Mouse (Mus musculus): Measurements from ENCODE around the gene Tmprss6. TPM values are rescaled to one million over a fixed set of nuclear protein-coding genes. Genes with fewer than 3 reads are reported as not detected.

The Tmprss6 gene
- polyA plus RNA-seq, 1 experiment from 2014 or later, result 0.14 TPM

DNA sequence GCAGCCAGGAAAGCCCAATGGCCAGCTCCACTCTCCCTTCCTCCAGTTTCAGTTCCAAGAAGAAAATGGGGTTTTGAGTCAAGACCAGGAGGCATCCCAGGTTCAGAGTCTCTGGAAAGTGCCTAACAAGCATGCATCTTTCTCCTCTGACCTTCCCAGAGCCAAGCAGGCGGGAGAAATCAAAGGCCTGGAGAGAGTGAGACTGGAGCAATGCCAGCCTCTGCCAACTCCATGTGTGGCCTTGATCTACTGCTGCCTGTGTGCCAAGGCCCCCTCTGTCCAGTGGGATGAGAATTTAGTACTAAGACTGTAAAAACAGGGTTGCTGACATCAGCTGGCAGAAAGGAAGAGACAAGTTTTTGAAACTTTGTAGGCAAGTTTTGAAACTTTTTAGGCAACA, 64.5 kb downstream of the Tmprss6 start:
- WGBS, result 17% methylated on average over 1 of the region's 1 CpGs
- Histone ChIP-seq H3K4me3 (ENCODE audit: low read length) (peak overlapping the region; percentile 81), H3K9ac (ENCODE audit: low read length) (peak overlapping the region; percentile 84)

DNA sequence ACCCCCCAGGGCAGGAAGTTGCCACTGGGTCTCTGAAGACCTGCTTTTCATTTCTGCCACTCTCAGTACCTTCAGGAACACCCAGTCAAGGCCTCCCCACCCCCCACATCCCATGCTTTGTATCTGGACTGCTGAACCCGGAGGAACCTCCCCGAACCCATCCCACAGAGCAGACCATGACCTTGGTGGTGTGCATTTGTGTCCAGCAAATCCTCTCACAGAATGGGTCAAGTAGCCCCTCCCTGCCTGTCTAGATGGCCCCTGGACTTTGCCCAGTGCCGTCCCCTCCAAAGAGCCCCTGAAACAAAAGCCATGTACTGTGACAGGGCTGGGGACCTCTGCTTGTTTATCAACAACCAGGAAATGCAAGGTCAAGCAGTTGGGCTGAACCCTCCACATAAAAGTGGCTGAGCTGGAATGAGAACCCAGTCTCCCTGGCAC, 65.1 kb downstream of the Tmprss6 start:
- 24% methylated on average over 3 of the region's 3 CpGs for WGBS
- Histone ChIP-seq H3K9me3 (ENCODE audit: control insufficient read depth, low read length) (no peaks in the 10 kb centered on the region), H3K9ac (ENCODE audit: low read length) (peak overlapping the region; percentile 84), H3K27me3 (ENCODE audit: control insufficient read depth, insufficient read depth, low read depth, low read length) (no peaks in the 10 kb centered on the region), H3K4me3 (ENCODE audit: low read length) (peak overlapping the region; percentile 81), H3K36me3 (ENCODE audit: control insufficient read depth, insufficient read depth, low read length) (0 out of 2 replicates have a peak, but pooled peaks cover 2% of the 10 kb centered on the region), H3K4me2 (ENCODE audit: low read depth, low read length) (peak overlapping the region; percentile 69), H3K4me1 (replicated peaks; ENCODE audit: control insufficient read depth, insufficient read depth, low read length) (peaks cover 49% of the 10 kb centered on the region), H3K27ac (ENCODE audit: low read length) (peak overlapping the region; percentile 100)
- ATAC-seq (ENCODE audit: low read depth), result no peak

More for the DNA sequence above, 64.5 kb downstream of the Tmprss6 start:
- no peaks in the 10 kb centered on the region for H3K9me3 ChIP-seq (ENCODE audit: control insufficient read depth, low read length)
- H3K27ac ChIP-seq (ENCODE audit: low read length), result peak overlapping the region; percentile 100
- ATAC-seq (ENCODE audit: low read depth), result no peak
- peak overlapping the region; percentile 69 for H3K4me2 ChIP-seq (ENCODE audit: low read depth, low read length)
- 0 out of 2 replicates have a peak, but pooled peaks cover 1% of the 10 kb centered on the region for H3K36me3 ChIP-seq (ENCODE audit: control insufficient read depth, insufficient read depth, low read length)
- peaks cover 49% of the 10 kb centered on the region for H3K4me1 ChIP-seq (replicated peaks; ENCODE audit: control insufficient read depth, insufficient read depth, low read length)
- no peaks in the 10 kb centered on the region for H3K27me3 ChIP-seq (ENCODE audit: control insufficient read depth, insufficient read depth, low read depth, low read length)

DNA sequence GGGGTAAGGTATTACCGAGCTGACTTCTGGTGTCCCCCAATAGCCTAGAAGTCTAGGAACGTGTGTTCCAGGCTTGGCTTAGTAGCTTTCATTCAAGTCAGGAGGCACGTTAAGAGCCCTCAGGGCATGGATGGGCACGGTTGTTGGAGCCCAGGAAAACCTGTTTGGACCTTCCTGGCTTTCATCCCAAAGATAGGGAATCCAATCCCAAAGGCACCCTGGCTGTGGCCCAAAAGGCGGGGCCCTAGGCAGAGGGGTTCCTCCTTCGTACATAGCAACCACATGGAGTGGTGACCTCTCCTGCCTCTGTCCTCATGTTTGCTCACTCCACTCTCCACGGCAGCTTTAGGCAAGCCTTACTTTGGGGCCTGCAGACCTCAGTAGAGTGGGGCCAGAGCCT, 66.0 kb downstream of the Tmprss6 start:
- 40% methylated on average over 7 of the region's 7 CpGs for WGBS
- H3K9ac ChIP-seq (ENCODE audit: low read length), result peak overlapping the region; percentile 58
- ATAC-seq (ENCODE audit: low read depth), result peak; percentile 42
- H3K4me3 ChIP-seq (ENCODE audit: low read length), result 0 out of 2 replicates have a peak overlapping the region, but pooled peaks have one; percentile 3
- no peaks in the 10 kb centered on the region for H3K9me3 ChIP-seq (ENCODE audit: control insufficient read depth, low read length)
- H3K4me2 ChIP-seq (ENCODE audit: low read depth, low read length), result peak overlapping the region; percentile 69
- H3K4me1 ChIP-seq (replicated peaks; ENCODE audit: control insufficient read depth, insufficient read depth, low read length), result peaks cover 41% of the 10 kb centered on the region
- 0 out of 2 replicates have a peak, but pooled peaks cover 2% of the 10 kb centered on the region for H3K36me3 ChIP-seq (ENCODE audit: control insufficient read depth, insufficient read depth, low read length)
- H3K27me3 ChIP-seq (ENCODE audit: control insufficient read depth, insufficient read depth, low read depth, low read length), result no peaks in the 10 kb centered on the region
- H3K27ac ChIP-seq (ENCODE audit: low read length), result peak overlapping the region; percentile 100

DNA sequence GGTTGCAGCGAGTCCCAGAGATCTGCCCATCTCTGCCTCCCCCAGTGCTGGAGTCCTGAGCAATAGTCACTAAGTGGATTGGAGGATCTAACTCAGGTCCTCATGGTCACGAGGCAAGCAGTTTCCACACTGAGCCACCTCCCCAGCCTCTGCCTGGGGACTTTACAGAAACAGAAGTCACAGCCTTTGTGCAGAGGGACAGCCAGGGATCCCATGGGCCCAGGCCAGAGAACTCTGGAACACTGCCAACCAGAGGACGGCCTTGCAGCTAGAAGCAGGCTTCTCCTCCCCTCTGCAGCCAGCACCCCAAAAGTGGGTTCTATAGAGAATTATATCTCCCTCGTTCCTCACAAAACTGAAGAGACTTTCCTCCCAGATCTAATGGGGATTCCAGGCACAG, 66.5 kb downstream of the Tmprss6 start:
- ATAC-seq (ENCODE audit: low read depth), result 0 out of 2 replicates have a peak, but pooled peaks have one; percentile 4
- Histone ChIP-seq H3K4me3 (ENCODE audit: low read length) (0 out of 2 replicates have a peak overlapping the region, but pooled peaks have one; percentile 3), H3K27me3 (ENCODE audit: control insufficient read depth, insufficient read depth, low read depth, low read length) (no peaks in the 10 kb centered on the region), H3K4me2 (ENCODE audit: low read depth, low read length) (peak overlapping the region; percentile 69), H3K9ac (ENCODE audit: low read length) (peak overlapping the region; percentile 58), H3K27ac (ENCODE audit: low read length) (peak overlapping the region; percentile 100), H3K4me1 (replicated peaks; ENCODE audit: control insufficient read depth, insufficient read depth, low read length) (peaks cover 41% of the 10 kb centered on the region), H3K9me3 (ENCODE audit: control insufficient read depth, low read length) (no peaks in the 10 kb centered on the region), H3K36me3 (ENCODE audit: control insufficient read depth, insufficient read depth, low read length) (0 out of 2 replicates have a peak, but pooled peaks cover 2% of the 10 kb centered on the region)
- 22% methylated on average over 4 of the region's 4 CpGs for WGBS

DNA sequence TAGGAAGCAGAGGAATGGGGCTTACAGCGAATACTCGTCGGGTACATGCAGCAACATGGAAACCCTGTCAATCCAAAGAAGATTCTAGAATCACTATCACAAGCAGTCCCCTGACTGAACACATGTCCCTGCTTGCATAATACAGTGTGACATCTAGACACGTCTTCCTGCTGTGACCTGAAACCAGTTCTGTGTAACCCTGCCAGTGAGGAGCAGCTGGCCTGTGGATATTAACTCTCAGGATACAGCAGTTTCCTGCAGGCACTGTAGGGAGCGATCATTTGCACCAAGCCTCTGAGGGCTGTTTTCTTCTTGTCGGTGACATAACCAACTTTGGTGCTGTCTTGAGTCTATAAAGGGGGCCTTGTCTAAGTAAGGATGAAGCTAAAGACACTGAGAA, 67.1 kb downstream of the Tmprss6 start:
- no peak for ATAC-seq (ENCODE audit: low read depth)
- 0 out of 2 replicates have a peak, but pooled peaks cover 2% of the 10 kb centered on the region for H3K36me3 ChIP-seq (ENCODE audit: control insufficient read depth, insufficient read depth, low read length)
- 61% methylated on average over 6 of the region's 6 CpGs for WGBS
- H3K9ac ChIP-seq (ENCODE audit: low read length), result peak overlapping the region; percentile 58
- peak overlapping the region; percentile 100 for H3K27ac ChIP-seq (ENCODE audit: low read length)
- H3K27me3 ChIP-seq (ENCODE audit: control insufficient read depth, insufficient read depth, low read depth, low read length), result no peaks in the 10 kb centered on the region
- H3K4me3 ChIP-seq (ENCODE audit: low read length), result no peak overlapping the region
- no peaks in the 10 kb centered on the region for H3K9me3 ChIP-seq (ENCODE audit: control insufficient read depth, low read length)
- peak overlapping the region; percentile 69; the same call in 1 of the 2 replicates for H3K4me2 ChIP-seq (ENCODE audit: low read depth, low read length)
- H3K4me1 ChIP-seq (replicated peaks; ENCODE audit: control insufficient read depth, insufficient read depth, low read length), result peaks cover 41% of the 10 kb centered on the region

DNA sequence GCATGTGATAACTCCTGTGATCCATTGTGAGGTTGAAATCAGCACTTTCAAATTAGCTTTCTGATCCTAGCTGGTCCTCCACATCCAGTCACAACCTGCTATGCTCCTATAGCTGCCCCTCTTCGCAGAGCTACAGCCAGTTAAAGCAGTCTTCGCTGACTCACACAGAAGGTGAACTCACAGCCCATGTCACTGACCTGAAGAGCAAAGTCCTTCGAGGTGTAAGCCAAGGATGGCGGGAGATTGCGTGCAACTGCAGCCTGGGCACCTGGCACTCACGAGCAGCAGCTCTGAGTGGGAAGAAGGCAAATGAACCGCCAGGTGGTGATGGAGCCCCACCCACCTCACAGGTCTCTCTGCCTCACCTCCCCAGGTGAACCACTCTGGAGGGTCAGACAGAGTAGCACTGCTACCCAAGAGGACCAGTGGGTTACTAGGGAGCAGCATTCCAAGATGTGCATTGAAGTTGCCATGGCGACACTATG, 72.9 kb downstream of the Tmprss6 start, which contains the start of gene Tex33:
Tex33 (minus strand) TSS at position 435 of the 485 bp plus-strand sequence.
- Histone ChIP-seq H3K27ac (ENCODE audit: low read length) (no peak within 1 kb of the TSS), H3K9me3 (ENCODE audit: control insufficient read depth, low read length) (no peaks in the 10 kb centered on the region), H3K9ac (ENCODE audit: low read length) (no peak within 1 kb of the TSS), H3K4me2 (ENCODE audit: low read depth, low read length) (no peak within 1 kb of the TSS), H3K4me3 (ENCODE audit: low read length) (no peak within 1 kb of the TSS), H3K36me3 (ENCODE audit: control insufficient read depth, insufficient read depth, low read length) (0 out of 2 replicates have a peak, but pooled peaks cover 2% of the 10 kb centered on the region), H3K27me3 (ENCODE audit: control insufficient read depth, insufficient read depth, low read depth, low read length) (no peaks in the 10 kb centered on the region), H3K4me1 (replicated peaks; ENCODE audit: control insufficient read depth, insufficient read depth, low read length) (no peaks in the 10 kb centered on the region)
- ATAC-seq (ENCODE audit: low read depth), result peak; percentile 45
- 64% methylated on average over 8 of the region's 8 CpGs for WGBS

DNA sequence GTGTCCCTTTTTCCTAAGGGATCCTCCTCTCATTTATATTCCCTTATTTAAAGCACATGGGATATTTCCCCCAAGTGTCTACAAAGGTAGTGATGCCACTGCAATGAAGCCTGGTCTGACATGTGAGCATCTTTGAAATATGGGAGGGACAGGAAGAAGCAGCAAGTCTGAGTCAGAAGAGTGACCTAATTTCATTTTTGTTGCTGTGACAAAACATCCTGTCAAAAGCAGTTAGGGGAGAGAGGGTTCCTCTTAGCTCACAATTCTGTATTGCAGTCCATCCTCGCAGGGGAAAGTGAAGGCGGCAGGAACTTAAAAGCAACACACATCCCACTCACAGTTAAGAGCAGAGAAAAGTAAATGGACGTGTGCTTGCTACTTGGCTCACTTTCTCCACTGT, 77.6 kb downstream of the Tmprss6 start:
- ATAC-seq (ENCODE audit: low read depth), result no peak
- no peaks in the 10 kb centered on the region for H3K9me3 ChIP-seq (ENCODE audit: control insufficient read depth, low read length)
- H3K4me3 ChIP-seq (ENCODE audit: low read length), result no peak overlapping the region
- H3K4me1 ChIP-seq (replicated peaks; ENCODE audit: control insufficient read depth, insufficient read depth, low read length), result no peaks in the 10 kb centered on the region
- H3K36me3 ChIP-seq (ENCODE audit: control insufficient read depth, insufficient read depth, low read length), result no peaks in the 10 kb centered on the region
- no peaks in the 10 kb centered on the region for H3K27me3 ChIP-seq (ENCODE audit: control insufficient read depth, insufficient read depth, low read depth, low read length)
- no peak overlapping the region for H3K27ac ChIP-seq (ENCODE audit: low read length)
- H3K9ac ChIP-seq (ENCODE audit: low read length), result no peak overlapping the region
- H3K4me2 ChIP-seq (ENCODE audit: low read depth, low read length), result no peak overlapping the region
- 76% methylated on average over 3 of the region's 3 CpGs for WGBS

Other genes with a start within 250 kb of the Tmprss6 start
- 4.6 and 5.7 TPM in 2 replicates for gene Ncf4, start 223.8 kb downstream of the Tmprss6 start, polyA plus RNA-seq (2015; fragmentation: Nextera tagmentation; extraction: Ambion mirVana)
- gene Csf2rb2, start 162.9 kb downstream of the Tmprss6 start, polyA plus RNA-seq (2015; fragmentation: Nextera tagmentation; extraction: Ambion mirVana), result 0.47 and 0.48 TPM in 2 replicates
- gene Csf2rb, start 142.9 kb downstream of the Tmprss6 start, polyA plus RNA-seq (2015; fragmentation: Nextera tagmentation; extraction: Ambion mirVana), result 3.0 and 6.5 TPM in 2 replicates
- not detected in 2 replicates for gene Tex33, start 72.7 kb downstream of the Tmprss6 start, polyA plus RNA-seq (2015; fragmentation: Nextera tagmentation; extraction: Ambion mirVana)
- 129 and 160 TPM in 2 replicates for gene Tst, start 62.7 kb downstream of the Tmprss6 start, polyA plus RNA-seq (2015; fragmentation: Nextera tagmentation; extraction: Ambion mirVana)
- 5.0 and 5.5 TPM in 2 replicates for gene Mpst, start 62.2 kb downstream of the Tmprss6 start, polyA plus RNA-seq (2015; fragmentation: Nextera tagmentation; extraction: Ambion mirVana)
- gene Kctd17, start 40.1 kb downstream of the Tmprss6 start, polyA plus RNA-seq (2015; fragmentation: Nextera tagmentation; extraction: Ambion mirVana), result 32.1 and 37.0 TPM in 2 replicates
- 0.39 and 1.2 TPM in 2 replicates for gene Il2rb, start 26.6 kb upstream of the Tmprss6 start, polyA plus RNA-seq (2015; fragmentation: Nextera tagmentation; extraction: Ambion mirVana)
- gene C1qtnf6, start 62.8 kb upstream of the Tmprss6 start, polyA plus RNA-seq (2015; fragmentation: Nextera tagmentation; extraction: Ambion mirVana), result 38.1 and 39.5 TPM in 2 replicates
- gene Sstr3, start 76.1 kb upstream of the Tmprss6 start, polyA plus RNA-seq (2015; fragmentation: Nextera tagmentation; extraction: Ambion mirVana), result 0.05 TPM in 1 of 2 replicates, not detected in the other
- gene Rac2, start 104.1 kb upstream of the Tmprss6 start, polyA plus RNA-seq (2015; fragmentation: Nextera tagmentation; extraction: Ambion mirVana), result 23.4 and 39.3 TPM in 2 replicates
- gene Cyth4, start 128.4 kb upstream of the Tmprss6 start, polyA plus RNA-seq (2015; fragmentation: Nextera tagmentation; extraction: Ambion mirVana), result 11.1 and 11.8 TPM in 2 replicates

Measured in lung, embryonic 16.5 days (tissue).